Mouse (Mus musculus) hindbrain, embryonic 11.5 days (tissue): Measurements from ENCODE around the gene Vcpkmt. TPM values are rescaled to one million over a fixed set of nuclear protein-coding genes. Genes with fewer than 3 reads are reported as not detected.

ENCODE experiments used
- ATAC-seq: fragments of 200-750 bp; cut with Nextera tagmentation; 2 replicates; pipeline ENCODE4 v1.8.0; 2017; ENCODE audit warnings: mild to moderate bottlenecking, moderate TSS enrichment, moderate library complexity; ENCODE audit not compliant: low FRiP score
- DNase-seq: peaks from one replicate; pipeline ENCODE4 v3.0.0-alpha.2; 2015; ENCODE audit warnings: low spot score
- H3K27ac ChIP-seq: fragments of 300-500 bp; sonication (generic); 2 replicates; pipeline ENCODE4 v1.5.1; 2014; ENCODE audit warnings: mild to moderate bottlenecking, low read depth, low read length
- H3K27me3 ChIP-seq: fragments of 300-500 bp; sonication (generic); 2 replicates; pipeline ENCODE4 v1.6.1; 2014; ENCODE audit warnings: mild to moderate bottlenecking, low read length, moderate library complexity, mixed read lengths; ENCODE audit not compliant: control insufficient read depth, insufficient read depth
- H3K36me3 ChIP-seq: fragments of 300-500 bp; sonication (generic); 2 replicates; pipeline ENCODE4 v1.6.1; 2014; ENCODE audit warnings: mild to moderate bottlenecking, low read length, moderate library complexity, mixed read lengths; ENCODE audit not compliant: control insufficient read depth, insufficient read depth
- H3K4me1 ChIP-seq: fragments of 300-500 bp; sonication (generic); replicated peaks from 2 replicates; pipeline ENCODE4 v1.6.1; 2014; ENCODE audit warnings: low read length, mixed read lengths; ENCODE audit not compliant: control insufficient read depth, insufficient read depth
- H3K4me2 ChIP-seq: fragments of 300-500 bp; sonication (generic); replicated peaks from 2 replicates; pipeline ENCODE4 v1.6.1; 2014; ENCODE audit warnings: mild to moderate bottlenecking, low read depth, low read length
- H3K4me3 ChIP-seq: fragments of 300-500 bp; sonication (generic); 2 replicates; pipeline ENCODE4 v1.5.1; 2014; ENCODE audit warnings: low read depth, low read length
- H3K9ac ChIP-seq: fragments of 300-500 bp; sonication (generic); 2 replicates; pipeline ENCODE4 v1.6.1; 2014; ENCODE audit warnings: low read depth, low read length
- H3K9me3 ChIP-seq: fragments of 300-500 bp; sonication (generic); 2 replicates; pipeline ENCODE4 v1.6.1; 2016; ENCODE audit warnings: low read length; ENCODE audit not compliant: control insufficient read depth
- WGBS: fragments of 180-500 bp; shearing (Covaris S2); extraction: QIAGEN DNeasy Blood & Tissue Kit; methylation state at CpG from one replicate; pipeline ENCODE4 v1.1.7; 2014; 5-methylcytosine and 5-hydroxymethylcytosine counted together
- polyA plus RNA-seq: library from polyadenylated mRNA; unstranded; fragments of >200 nt; fragmentation: Nextera tagmentation; extraction: Ambion mirVana; gene quantifications from 2 replicates; pipeline ENCODE4 v1.2.1, GENCODE M21; 2014

The Vcpkmt gene
- polyA plus RNA-seq, 1 experiment from 2014 or later, result 18.9 TPM

- no peak overlapping the region for H3K4me2 ChIP-seq
- H3K9ac ChIP-seq, result no peak overlapping the region
- H3K36me3 ChIP-seq, result no peaks in the 10 kb centered on the region
- no peak for ATAC-seq
- no peaks in the 10 kb centered on the region for H3K27me3 ChIP-seq
- H3K9me3 ChIP-seq, result no peaks in the 10 kb centered on the region
- DNase-seq, result no peak
- no peaks in the 10 kb centered on the region for H3K4me1 ChIP-seq
- 87% methylated on average over 5 of the region's 5 CpGs for WGBS
- no peak overlapping the region for H3K4me3 ChIP-seq
- H3K27ac ChIP-seq, result no peak overlapping the region
Measured at GRCm38 (mm10) chr12:69533237-69533636, 49.6 kb downstream of the Vcpkmt start.

GRCm38 (mm10) chr12:69532530-69532929, 50.3 kb downstream of the Vcpkmt start:
- WGBS, result 92% methylated on average over 3 of the region's 3 CpGs
- no peak for ATAC-seq
- H3K4me1 ChIP-seq, result no peaks in the 10 kb centered on the region
- no peak overlapping the region for H3K4me3 ChIP-seq
- H3K9ac ChIP-seq, result no peak overlapping the region
- H3K4me2 ChIP-seq, result no peak overlapping the region
- H3K36me3 ChIP-seq, result no peaks in the 10 kb centered on the region
- H3K27me3 ChIP-seq, result no peaks in the 10 kb centered on the region
- DNase-seq, result no peak
- H3K9me3 ChIP-seq, result no peaks in the 10 kb centered on the region
- H3K27ac ChIP-seq, result no peak overlapping the region

GRCm38 (mm10) chr12:69532091-69532490, 50.7 kb downstream of the Vcpkmt start:
- H3K27ac ChIP-seq, result no peak overlapping the region
- no peak overlapping the region for H3K9ac ChIP-seq
- no peak overlapping the region for H3K4me3 ChIP-seq
- H3K9me3 ChIP-seq, result no peaks in the 10 kb centered on the region
- DNase-seq (no peak), ATAC-seq (no peak)
- H3K36me3 ChIP-seq, result no peaks in the 10 kb centered on the region
- H3K27me3 ChIP-seq, result no peaks in the 10 kb centered on the region
- WGBS, result 92% methylated on average over 4 of the region's 4 CpGs
- H3K4me1 ChIP-seq, result no peaks in the 10 kb centered on the region
- no peak overlapping the region for H3K4me2 ChIP-seq

GRCm38 (mm10) chr12:69529694-69530403, 53.0 kb downstream of the Vcpkmt start:
- no peak overlapping the region for H3K27ac ChIP-seq
- H3K9ac ChIP-seq, result no peak overlapping the region
- WGBS, result 88% methylated on average over 13 of the region's 13 CpGs
- H3K27me3 ChIP-seq, result no peaks in the 10 kb centered on the region
- H3K9me3 ChIP-seq, result no peaks in the 10 kb centered on the region
- H3K4me1 ChIP-seq, result no peaks in the 10 kb centered on the region
- no peak for DNase-seq
- H3K4me3 ChIP-seq, result no peak overlapping the region
- H3K36me3 ChIP-seq, result no peaks in the 10 kb centered on the region
- no peak for ATAC-seq
- no peak overlapping the region for H3K4me2 ChIP-seq

- DNase-seq (no peak), ATAC-seq (no peak)
- Histone ChIP-seq H3K36me3 (no peaks in the 10 kb centered on the region), H3K4me2 (no peak overlapping the region), H3K9ac (no peak overlapping the region), H3K9me3 (no peaks in the 10 kb centered on the region), H3K27ac (no peak overlapping the region), H3K4me1 (no peaks in the 10 kb centered on the region), H3K27me3 (no peaks in the 10 kb centered on the region), H3K4me3 (no peak overlapping the region)
- 93% methylated on average over 8 of the region's 8 CpGs for WGBS
Measured at GRCm38 (mm10) chr12:69528275-69529032, 54.4 kb downstream of the Vcpkmt start.

Other genes starting within 250 kb of the Vcpkmt start
- 90.2 and 108 TPM in 2 replicates for gene Nemf, start 225.9 kb downstream of the Vcpkmt start, polyA plus RNA-seq
- 47.4 and 49.9 TPM in 2 replicates for gene Arf6, start 210.9 kb downstream of the Vcpkmt start, polyA plus RNA-seq
- gene Gm9887, start 210.6 kb downstream of the Vcpkmt start, polyA plus RNA-seq, result 1.3 and 2.2 TPM in 2 replicates
- gene Sos2, start 98.8 kb upstream of the Vcpkmt start, polyA plus RNA-seq, result 11.4 and 17.9 TPM in 2 replicates
- 12.7 and 13.9 TPM in 2 replicates for gene L2hgdh, start 141.8 kb upstream of the Vcpkmt start, polyA plus RNA-seq
- 22.2 and 23.6 TPM in 2 replicates for gene Atp5s, start 141.9 kb upstream of the Vcpkmt start, polyA plus RNA-seq
- 0.77 and 1.5 TPM in 2 replicates for gene Cdkl1, start 208.2 kb upstream of the Vcpkmt start, polyA plus RNA-seq